Mouse (Mus musculus) cerebellum, adult 11 months (tissue): Measurements from ENCODE around the gene Hsd17b11.

Source experiments
- DNase-seq: peaks from one replicate; pipeline ENCODE4 v3.0.0; 2022

Hsd17b11 gene

DNA sequence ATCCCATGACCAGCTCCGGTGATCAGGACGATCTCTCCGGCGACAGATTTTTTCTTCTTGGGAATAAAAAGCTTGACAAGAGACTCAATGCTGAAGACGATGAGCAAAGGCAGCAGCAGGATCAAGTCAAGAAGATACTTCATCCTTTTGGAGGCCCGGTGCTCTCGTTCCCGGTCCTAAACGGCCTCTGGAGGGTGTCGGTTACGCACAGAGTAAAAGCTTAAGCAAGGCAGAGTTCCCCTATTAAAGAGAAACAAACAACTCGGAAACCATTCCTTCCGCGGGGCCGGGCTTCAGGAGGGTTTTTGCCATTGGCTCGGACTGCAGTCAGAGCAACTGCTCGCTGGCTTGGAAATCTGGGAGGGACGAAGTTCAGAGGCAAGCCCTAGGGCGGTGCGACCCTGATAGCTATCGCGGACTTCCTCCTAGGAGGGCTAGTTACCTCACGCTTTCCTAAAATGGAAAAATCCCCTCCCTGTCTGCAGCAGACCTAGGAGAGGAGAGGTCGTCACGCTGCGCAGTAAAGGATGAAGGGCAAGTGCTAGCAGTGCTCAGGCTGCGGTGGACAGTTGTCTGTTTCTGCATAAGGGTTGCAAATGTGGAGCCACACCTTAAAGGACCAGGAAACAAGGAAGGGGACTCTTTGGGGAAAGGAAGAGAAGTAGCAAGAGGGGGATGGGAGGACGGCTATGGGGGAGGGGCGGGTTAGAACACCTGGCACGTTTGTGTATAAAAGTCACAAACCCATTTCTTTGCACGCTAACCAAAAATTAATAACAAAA, at the start of gene Hsd17b11:
Gene Hsd17b11, minus strand, starts transcription at position 323 of the 782 bp plus-strand sequence.
- DNase-seq = peak; percentile 52

DNA sequence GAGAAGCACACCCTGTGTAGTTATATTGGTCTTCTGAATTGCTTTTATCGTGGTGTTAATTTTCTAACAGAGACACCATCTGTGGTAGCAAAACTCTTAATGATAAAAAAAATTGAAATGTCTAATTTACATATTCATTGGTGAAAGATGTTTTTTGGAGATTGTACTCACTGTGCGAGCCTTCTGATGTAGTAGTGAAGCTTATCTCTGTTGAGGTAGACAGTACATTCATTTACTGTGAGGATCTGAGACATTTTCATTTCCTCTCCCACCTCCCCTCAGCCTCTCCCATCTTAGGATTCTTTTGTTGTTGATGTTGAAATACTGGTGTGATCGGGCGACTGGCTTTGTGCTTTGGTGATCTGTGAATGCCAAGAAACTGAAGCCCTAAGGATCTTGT, 49.3 kb upstream of the Hsd17b11 start:
- DNase-seq = no peak

DNA sequence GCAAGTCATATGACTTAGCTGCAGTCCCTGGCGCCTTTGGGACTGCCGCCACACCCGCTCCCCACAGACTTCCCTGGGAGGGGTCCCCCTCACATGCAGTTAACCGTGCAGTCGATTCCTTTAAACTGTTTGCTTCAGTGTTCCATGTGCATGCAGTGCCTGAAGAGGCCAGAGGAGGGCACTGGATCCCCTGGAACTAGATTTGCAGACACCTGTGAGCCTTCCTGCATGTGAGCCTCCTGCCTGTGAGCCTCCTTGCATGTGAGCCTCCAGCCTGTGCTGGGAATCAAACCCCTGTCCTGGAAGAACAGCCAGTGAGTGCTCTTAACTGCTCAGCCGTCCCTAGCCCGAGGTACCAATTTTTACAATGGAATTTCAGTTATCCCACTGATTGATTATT, 47.0 kb upstream of the Hsd17b11 start:
- DNase-seq = no peak

GRCm38 (mm10) chr5:104062773-104063551, 41.2 kb upstream of the Hsd17b11 start:
- DNase-seq = no peak

DNA sequence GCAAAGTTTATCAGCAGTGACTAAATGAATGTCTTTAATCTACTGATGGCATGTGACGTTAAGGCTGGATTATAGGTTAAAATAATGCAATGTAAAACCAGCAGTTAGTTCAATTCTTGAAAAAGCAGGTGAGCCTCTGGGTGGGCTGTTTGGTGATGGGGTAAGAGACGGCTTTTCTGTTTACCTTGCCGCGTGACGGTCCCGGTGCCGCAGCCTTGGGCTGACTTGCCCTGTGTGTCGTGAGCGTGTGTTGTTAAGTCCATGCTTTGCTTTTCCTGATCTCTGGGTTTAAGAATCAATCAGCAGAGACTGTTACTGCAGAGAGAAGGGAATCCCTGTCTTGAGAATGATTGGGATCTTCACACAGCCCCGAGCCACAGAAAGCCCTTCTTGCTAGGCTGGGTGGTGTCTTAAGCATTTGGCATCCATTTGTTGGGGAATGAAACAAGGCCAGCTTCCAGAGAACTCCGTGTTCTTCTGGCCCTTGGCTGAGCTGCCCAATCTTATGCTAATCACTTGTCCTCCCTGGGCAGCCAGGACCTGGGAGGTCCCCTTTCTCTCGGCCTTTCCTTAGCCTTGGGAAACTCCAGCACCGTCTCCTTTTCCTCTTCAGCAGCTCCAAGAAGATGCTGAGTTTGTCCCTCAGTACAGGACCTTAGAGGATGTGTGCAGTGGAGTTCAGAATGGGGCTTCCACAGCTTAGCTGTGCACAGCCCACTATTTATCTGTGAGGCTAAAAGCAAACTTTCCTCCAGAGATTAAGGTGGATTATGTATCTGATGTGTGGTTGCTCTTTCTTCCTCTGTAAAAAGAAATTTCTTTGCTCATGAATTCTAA, 40.4 kb upstream of the Hsd17b11 start:
- no peak for DNase-seq

DNA sequence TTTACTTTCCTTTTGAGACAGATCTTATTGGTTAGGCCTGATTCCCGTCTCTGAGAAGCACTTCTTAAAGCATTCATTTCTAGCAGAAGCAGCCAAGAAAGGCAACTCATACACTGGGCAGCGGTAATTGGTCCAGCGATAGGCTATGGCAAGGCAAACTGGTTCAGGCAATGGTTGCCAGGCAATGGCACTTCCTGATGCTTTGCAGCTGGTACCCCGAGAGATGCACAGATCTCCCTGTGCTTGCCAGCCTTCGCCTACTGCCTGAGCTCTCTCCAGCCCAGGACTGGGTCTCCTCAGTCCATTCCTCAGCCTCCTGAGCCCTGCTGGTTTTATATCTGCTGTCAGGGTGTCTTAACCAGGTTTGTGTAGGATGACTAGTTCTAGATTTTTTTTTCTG, 38.7 kb upstream of the Hsd17b11 start:
- no peak for DNase-seq

DNA sequence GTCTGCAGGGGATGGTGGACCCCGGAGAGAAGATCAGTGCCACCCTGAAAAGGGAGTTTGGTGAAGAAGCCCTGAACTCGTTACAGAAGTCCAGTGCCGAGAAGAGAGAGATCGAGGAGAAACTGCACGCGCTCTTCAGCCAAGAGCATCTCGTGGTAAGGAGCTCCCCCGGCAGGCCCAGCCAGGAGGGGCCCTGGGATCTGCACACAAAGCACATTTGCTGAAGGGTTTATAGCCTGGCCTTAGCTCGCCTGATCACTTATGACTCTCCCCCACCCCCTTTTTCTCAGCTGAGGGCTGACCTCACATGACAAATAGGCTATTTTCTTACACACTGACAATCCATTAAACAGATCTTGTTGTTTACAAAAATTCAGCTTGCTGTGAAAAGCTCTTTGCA, 37.9 kb upstream of the Hsd17b11 start:
- no peak for DNase-seq

DNA sequence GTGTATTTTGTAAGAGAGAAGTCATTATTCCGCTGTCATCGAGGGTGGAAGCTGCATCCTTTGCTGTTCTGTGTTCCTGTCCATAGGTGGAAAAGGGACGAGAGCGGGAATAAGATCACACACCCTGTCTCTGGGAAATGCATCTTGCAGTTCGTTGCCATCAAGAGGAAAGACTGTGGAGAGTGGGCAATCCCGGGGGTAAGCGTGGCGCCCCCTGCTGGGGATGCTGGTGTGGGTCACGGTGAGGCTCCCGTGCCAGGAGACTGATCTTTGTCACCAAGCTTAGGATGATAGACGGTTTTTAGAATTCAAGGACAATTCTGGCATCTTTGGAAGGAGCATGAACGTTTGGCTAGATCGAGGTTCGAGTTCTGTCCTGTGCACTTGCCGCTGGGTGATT, 36.3 kb upstream of the Hsd17b11 start:
- no peak for DNase-seq

DNA sequence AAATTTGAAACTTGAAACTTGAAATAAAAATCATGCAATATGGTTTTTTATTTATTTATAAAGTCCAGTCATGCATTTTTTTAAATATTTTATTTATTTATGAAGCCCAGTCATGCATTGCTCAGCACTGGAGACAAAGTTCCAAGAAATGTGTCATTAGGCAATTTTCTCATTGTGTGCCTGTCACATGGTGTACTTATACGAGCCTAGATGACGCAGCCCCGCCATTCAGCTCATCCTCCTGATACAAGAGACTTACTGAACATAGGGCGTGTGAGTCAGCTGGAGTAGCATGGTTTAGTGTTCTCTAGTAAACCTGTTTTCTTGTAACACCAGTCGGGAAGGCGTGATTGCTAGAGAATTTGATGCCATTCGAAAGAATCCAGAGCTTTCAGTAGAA, 34.6 kb upstream of the Hsd17b11 start:
- no peak for DNase-seq

- DNase-seq = no peak
Measured at GRCm38 (mm10) chr5:104055816-104056215, 34.1 kb upstream of the Hsd17b11 start.

DNA sequence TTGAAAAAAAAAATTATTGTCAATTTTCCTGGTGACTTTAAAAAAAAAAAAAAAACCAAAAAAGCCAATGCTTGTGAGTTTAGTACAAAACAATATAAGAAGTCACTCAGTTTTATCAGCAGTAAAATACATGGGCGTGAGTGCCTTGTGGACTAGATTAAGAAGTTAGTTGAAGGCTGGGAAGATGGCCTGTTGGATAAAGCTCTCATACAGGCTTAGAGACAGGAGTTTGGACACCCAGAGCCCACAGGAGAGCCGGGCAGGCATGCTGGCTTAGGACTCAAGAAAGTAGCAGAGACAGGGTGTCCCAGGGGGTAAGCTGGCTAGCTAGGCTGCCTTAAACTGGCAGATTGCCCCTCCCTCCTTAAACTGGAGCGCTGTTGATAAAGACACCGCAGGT, 33.2 kb upstream of the Hsd17b11 start:
- DNase-seq = no peak

- DNase-seq = no peak
Measured at GRCm38 (mm10) chr5:104052956-104053355, 31.2 kb upstream of the Hsd17b11 start.

DNA sequence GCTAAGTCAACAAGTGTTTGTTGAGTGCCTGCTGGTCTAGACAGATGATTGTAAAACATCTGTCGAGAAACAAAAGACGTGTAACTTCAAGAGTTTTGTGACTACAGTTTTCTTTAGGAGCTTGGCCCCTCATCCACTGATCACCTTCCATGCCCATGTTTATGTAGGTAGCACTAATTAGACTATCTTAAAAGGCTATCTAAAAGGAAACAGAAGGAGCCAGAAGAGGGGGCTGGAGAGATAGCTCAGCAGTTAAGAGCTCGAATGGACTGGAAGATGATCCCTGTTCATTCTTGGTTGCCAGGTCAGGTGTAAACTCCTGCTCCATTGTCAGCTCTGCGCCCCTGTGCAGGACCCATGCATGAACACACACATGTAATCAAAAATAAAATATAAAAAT, 26.4 kb upstream of the Hsd17b11 start:
- DNase-seq = no peak

DNA sequence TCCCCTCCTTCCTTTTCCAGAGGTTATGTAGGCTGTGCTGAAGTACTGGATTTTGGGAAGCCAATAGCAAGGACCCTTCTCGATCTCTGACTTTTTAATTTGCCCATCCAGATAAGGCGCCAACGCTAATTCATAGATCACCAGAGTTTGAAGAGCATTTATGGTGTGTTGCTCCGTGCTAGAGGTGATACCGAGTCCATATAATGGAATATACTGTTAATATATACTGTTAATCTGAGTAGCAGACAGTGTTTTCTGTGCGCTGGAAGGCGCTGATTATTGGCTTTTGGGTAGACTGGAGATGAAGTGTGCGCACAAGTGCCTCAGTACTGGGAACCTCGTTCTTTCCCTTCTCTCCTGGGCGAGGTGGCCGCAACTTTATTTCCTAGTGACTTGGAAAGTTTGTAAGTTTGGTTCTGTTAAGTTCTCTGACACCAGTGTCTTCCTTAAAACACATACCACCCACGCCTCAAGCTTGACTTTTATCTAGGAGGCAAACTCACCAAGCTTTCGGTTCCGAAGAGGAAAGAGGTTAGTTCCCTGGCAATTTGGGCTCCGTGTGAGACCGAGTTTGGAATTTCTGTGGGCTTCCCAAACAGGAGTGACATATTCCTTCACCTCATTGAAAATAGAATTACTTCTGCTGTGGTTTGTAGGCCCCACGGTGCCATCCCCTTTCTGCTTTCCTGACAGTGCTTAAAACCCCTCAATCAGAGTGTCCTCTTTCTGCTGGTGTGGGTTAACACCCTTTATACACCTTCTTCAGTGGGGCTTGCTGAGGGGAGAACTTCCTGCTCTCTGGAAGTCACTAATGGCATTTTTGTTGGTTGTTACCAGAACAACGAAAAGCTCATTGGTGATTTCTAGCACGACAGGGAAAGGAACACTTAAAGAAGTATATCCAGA, 25.7 kb upstream of the Hsd17b11 start:
- no peak for DNase-seq

GRCm38 (mm10) chr5:104046256-104047199, 24.8 kb upstream of the Hsd17b11 start, which contains the start of gene Nudt9:
Gene Nudt9 (plus strand): TSS chr5:104046306.
- DNase-seq = peak; percentile 96

- DNase-seq = no peak
Measured at GRCm38 (mm10) chr5:104043704-104044103, 22.0 kb upstream of the Hsd17b11 start.

- no peak for DNase-seq
Measured at GRCm38 (mm10) chr5:104042906-104043305, 21.2 kb upstream of the Hsd17b11 start.

- no peak for DNase-seq
Measured at GRCm38 (mm10) chr5:104039154-104039932, 17.6 kb upstream of the Hsd17b11 start.

- DNase-seq = no peak
Measured at GRCm38 (mm10) chr5:104036686-104037085, 15.0 kb upstream of the Hsd17b11 start.

DNA sequence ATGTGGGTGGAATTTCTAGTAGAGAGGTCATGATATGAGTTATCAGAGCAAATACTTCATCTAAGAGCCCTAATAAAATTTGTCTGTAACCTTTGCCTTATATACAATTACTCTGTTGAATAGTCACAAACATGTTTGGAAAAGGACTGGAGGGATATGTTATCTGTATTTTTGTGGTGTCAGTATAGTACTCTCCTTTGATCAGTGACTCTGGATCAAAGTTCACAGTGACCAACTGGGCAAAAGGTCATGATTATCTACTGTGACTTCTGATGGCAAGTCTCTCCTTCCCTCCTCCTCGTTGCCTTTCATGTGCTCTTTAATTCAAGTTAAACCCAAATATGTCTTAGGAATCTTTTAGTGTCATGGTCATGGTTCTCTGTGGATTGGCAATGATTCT, 14.1 kb upstream of the Hsd17b11 start:
- DNase-seq = no peak
